Mouse (Mus musculus) effector memory CD4-positive, alpha-beta T cell, adult 7 months (primary cell): ENCODE results near the gene Vmn2r40. TPM values are rescaled to one million over a fixed set of nuclear protein-coding genes. Genes with fewer than 3 reads are reported as not detected.

Source experiments
- polyA plus RNA-seq: library from polyadenylated mRNA; unstranded; fragments of 100-300 nt; shearing (Covaris generic); gene quantifications from one replicate; pipeline ENCODE4 v1.2.1, GENCODE M21; 2017

The Vmn2r40 gene
- not detected for polyA plus RNA-seq

DNA sequence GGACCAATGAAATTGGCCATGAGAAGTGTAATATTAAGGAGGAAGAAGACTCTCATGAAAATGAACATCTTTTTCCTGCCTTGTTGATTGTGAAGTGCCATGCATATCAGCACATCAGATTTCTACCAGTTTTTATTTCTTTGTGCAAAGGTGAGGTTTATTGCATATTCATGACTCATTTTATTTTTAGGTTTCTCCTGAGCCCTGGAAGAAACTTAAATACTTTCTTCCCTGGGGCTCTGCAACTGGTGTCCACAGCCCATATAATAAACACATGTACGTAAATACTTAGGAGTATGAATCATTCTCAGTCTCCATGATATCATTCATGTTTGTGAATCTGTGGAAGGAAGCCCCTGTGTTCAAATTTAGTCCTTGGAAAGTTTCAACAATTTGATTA is at the start of gene Vmn2r40:
TSS of gene Vmn2r40 (minus strand) at position 101 of the 400 bp plus-strand sequence.

Other genes starting within 250 kb of the Vmn2r40 start
- gene Vmn2r39, start 99.4 kb upstream of the Vmn2r40 start, polyA plus RNA-seq: not detected
- not detected for gene Vmn2r38, start 166.4 kb upstream of the Vmn2r40 start, polyA plus RNA-seq